28 mouse cellular contexts compared by ENCODE assay signal in genomic region chr14:118491708-118492107, GRCm38 (mm10).
DNase-seq lines count a peak whose midpoint lies in the region; ATAC-seq and TF ChIP-seq lines count a peak whose summit lies in the region.
"Had no signal": no experiment of that assay in that cellular context is flagged by ENCODE, and none has a peak within 500 bp of the region (broad histone marks: within the 10 kb centered on the region; RNA-seq: fewer than 3 reads in every experiment).

No protein-coding gene starts in this region.

- ATAC-seq in forebrain, postnatal 0 days = no peak
- no peak for ATAC-seq in neural tube, embryonic 12.5 days (ENCODE audit: low FRiP score, low read depth)
- peak; percentile 11; the same call in 1 of the 2 replicates for ATAC-seq in forebrain, embryonic 13.5 days
- no peak for ATAC-seq in neural tube, embryonic 13.5 days (ENCODE audit: low read depth)
- ATAC-seq: intestine, postnatal 0 days; lung, postnatal 0 days had no signal

- TF ChIP-seq CTCF in forebrain, postnatal 0 days (IDR thresholded peaks at IDR 0.05; ENCODE audit: low read depth) = no peak

- peaks cover 5% of the 10 kb centered on the region for H3K9me3 ChIP-seq in forebrain, embryonic 10.5 days
- H3K9me3 ChIP-seq in forebrain, postnatal 0 days (ENCODE audit: low read length) = no peaks in the 10 kb centered on the region
- H3K9me3 ChIP-seq in neural tube, embryonic 12.5 days = 0 out of 2 replicates have a peak, but pooled peaks cover 5% of the 10 kb centered on the region
- no peaks in the 10 kb centered on the region for H3K9me3 ChIP-seq in forebrain, embryonic 13.5 days (replicated peaks)
- no peaks in the 10 kb centered on the region for H3K9me3 ChIP-seq in neural tube, embryonic 13.5 days
- H3K9me3 ChIP-seq: heart, embryonic 15.5 days; limb, embryonic 15.5 days; liver, embryonic 13.5 days; midbrain, embryonic 15.5 days had no signal

- no peak overlapping the region for H3K27ac ChIP-seq in forebrain, embryonic 10.5 days
- no peak overlapping the region for H3K27ac ChIP-seq in forebrain, postnatal 0 days (ENCODE audit: low read depth, low read length)
- no peak overlapping the region for H3K27ac ChIP-seq in neural tube, embryonic 12.5 days
- no peak overlapping the region for H3K27ac ChIP-seq in forebrain, embryonic 13.5 days
- H3K27ac ChIP-seq in neural tube, embryonic 13.5 days (replicated peaks) = no peak overlapping the region
- H3K27ac ChIP-seq: heart, embryonic 15.5 days; hindbrain, embryonic 14.5 days; left cerebral cortex, adult 2 months; limb, embryonic 15.5 days; liver, embryonic 13.5 days; midbrain, embryonic 15.5 days; stomach, postnatal 0 days had no signal

- peaks cover 27% of the 10 kb centered on the region for H3K4me1 ChIP-seq in forebrain, embryonic 10.5 days
- no peaks in the 10 kb centered on the region for H3K4me1 ChIP-seq in forebrain, postnatal 0 days (ENCODE audit: insufficient read depth)
- peaks cover 13% of the 10 kb centered on the region for H3K4me1 ChIP-seq in neural tube, embryonic 12.5 days
- peaks cover 20% of the 10 kb centered on the region for H3K4me1 ChIP-seq in forebrain, embryonic 13.5 days
- peaks cover 20% of the 10 kb centered on the region for H3K4me1 ChIP-seq in neural tube, embryonic 13.5 days (replicated peaks)
- H3K4me1 ChIP-seq: heart, embryonic 15.5 days; limb, embryonic 15.5 days; liver, embryonic 13.5 days; megakaryocyte, embryonic 14.5 days had no signal

- no peaks in the 10 kb centered on the region for H3K36me3 ChIP-seq in forebrain, embryonic 10.5 days (replicated peaks)
- no peaks in the 10 kb centered on the region for H3K36me3 ChIP-seq in forebrain, postnatal 0 days (ENCODE audit: insufficient read depth)
- H3K36me3 ChIP-seq in neural tube, embryonic 12.5 days = no peaks in the 10 kb centered on the region
- H3K36me3 ChIP-seq in forebrain, embryonic 13.5 days (ENCODE audit: poor library complexity, severe bottlenecking) = no peaks in the 10 kb centered on the region
- no peaks in the 10 kb centered on the region for H3K36me3 ChIP-seq in neural tube, embryonic 13.5 days
- H3K36me3 ChIP-seq: heart, embryonic 15.5 days; limb, embryonic 15.5 days; liver, embryonic 13.5 days; midbrain, embryonic 15.5 days had no signal

- 65% methylated on average over 6 of the region's 6 CpGs for WGBS in forebrain, embryonic 10.5 days
- 24% methylated on average over 6 of the region's 6 CpGs for WGBS in forebrain, postnatal 0 days
- 74% methylated on average over 6 of the region's 6 CpGs for WGBS in neural tube, embryonic 12.5 days
- WGBS in forebrain, embryonic 13.5 days = 20% methylated on average over 6 of the region's 6 CpGs
- whole genome bisulfite sequencing in neural tube, embryonic 13.5 days = 47% methylated on average over 6 of the region's 6 CpGs

- no peak overlapping the region for H3K9ac ChIP-seq in forebrain, postnatal 0 days
- H3K9ac ChIP-seq in neural tube, embryonic 12.5 days = no peak overlapping the region
- H3K9ac ChIP-seq in forebrain, embryonic 13.5 days = no peak overlapping the region
- no peak overlapping the region for H3K9ac ChIP-seq in neural tube, embryonic 13.5 days
- H3K9ac ChIP-seq: heart, embryonic 15.5 days; hindbrain, embryonic 14.5 days; limb, embryonic 15.5 days; liver, embryonic 13.5 days; midbrain, embryonic 15.5 days had no signal

- peaks cover 25% of the 10 kb centered on the region; the same call in 1 of the 2 replicates for H3K27me3 ChIP-seq in forebrain, embryonic 10.5 days (ENCODE audit: poor library complexity, severe bottlenecking)
- peaks cover 10% of the 10 kb centered on the region; the same call in 1 of the 2 replicates for H3K27me3 ChIP-seq in forebrain, postnatal 0 days (ENCODE audit: insufficient read depth, low read length)
- H3K27me3 ChIP-seq in neural tube, embryonic 12.5 days (replicated peaks) = no peaks in the 10 kb centered on the region
- peaks cover 12% of the 10 kb centered on the region for H3K27me3 ChIP-seq in forebrain, embryonic 13.5 days
- H3K27me3 ChIP-seq in neural tube, embryonic 13.5 days = peaks cover 3% of the 10 kb centered on the region; the same call in 1 of the 2 replicates
- H3K27me3 ChIP-seq: heart, embryonic 15.5 days; limb, embryonic 15.5 days; liver, embryonic 13.5 days; megakaryocyte, embryonic 14.5 days; midbrain, embryonic 15.5 days had no signal

- no peak for DNase-seq in forebrain, embryonic 10.5 days (ENCODE audit: extremely low spot score, low spot score)
- DNase-seq in forebrain, postnatal 0 days = no peak
- no peak for DNase-seq in neural tube, embryonic 10.5 days (ENCODE audit: extremely low spot score, low spot score)
- DNase-seq in frontal cortex, postnatal 25 days (ENCODE audit: low spot score in 2 of 2) = no peak
- no peak for DNase-seq in spleen, postnatal 14 days (ENCODE audit: low spot score in 2 of 2)
- DNase-seq: adrenal gland, postnatal 25 days; cerebellum, adult 18-20 months; gastrocnemius, postnatal 10 days; kidney, postnatal 14 days; liver, embryonic 13.5 days; lung, adult 18-20 months; lung, postnatal 4 days; right cerebral cortex, adult 18-20 months; spleen, adult 18-20 months; thymus, adult 18-20 months; thymus, postnatal 25 days had no signal

- H3K4me2 ChIP-seq in forebrain, postnatal 0 days (ENCODE audit: low read depth) = no peak overlapping the region
- peak overlapping the region; percentile 50; the same call in 1 of the 2 replicates for H3K4me2 ChIP-seq in neural tube, embryonic 12.5 days (replicated peaks)
- peak overlapping the region; percentile 52; the same call in 1 of the 2 replicates for H3K4me2 ChIP-seq in forebrain, embryonic 13.5 days
- H3K4me2 ChIP-seq in neural tube, embryonic 13.5 days = peak overlapping the region; percentile 43; the same call in 1 of the 2 replicates
- H3K4me2 ChIP-seq: heart, embryonic 15.5 days; limb, embryonic 15.5 days; liver, embryonic 13.5 days had no signal

- H3K4me3 ChIP-seq in forebrain, embryonic 10.5 days = peak overlapping the region; percentile 28; the same call in 1 of the 2 replicates
- no peak overlapping the region for H3K4me3 ChIP-seq in forebrain, postnatal 0 days (ENCODE audit: low read depth, low read length)
- H3K4me3 ChIP-seq in neural tube, embryonic 12.5 days = no peak overlapping the region
- H3K4me3 ChIP-seq in forebrain, embryonic 13.5 days = no peak overlapping the region
- H3K4me3 ChIP-seq in neural tube, embryonic 13.5 days = no peak overlapping the region
- H3K4me3 ChIP-seq: heart, embryonic 15.5 days; left cerebral cortex, adult 2 months; limb, embryonic 15.5 days; liver, embryonic 13.5 days; megakaryocyte, embryonic 14.5 days had no signal
